Mouse (Mus musculus) B cell, adult 2 months (primary cell): ENCODE results near the gene Myl4.
"Not testable (repeated sequence)": the region's sequence is repeated elsewhere in the genome, so short reads cannot be mapped to it uniquely, and the experiment has no call there.

Experiments used
- DNase-seq, 2 experiments: peaks; one replicate each; pipeline ENCODE4 v3.0.0; 2022

Gene Myl4

GRCm38 (mm10) chr11:104550406-104550974 lies at the start of gene Myl4, which contains the start of gene Cdc27:
TSS of gene Myl4 (plus strand) at chr11:104550663.
TSS of gene Cdc27 (minus strand) at chr11:104550620.
- peak; percentile 99 for DNase-seq

DNA sequence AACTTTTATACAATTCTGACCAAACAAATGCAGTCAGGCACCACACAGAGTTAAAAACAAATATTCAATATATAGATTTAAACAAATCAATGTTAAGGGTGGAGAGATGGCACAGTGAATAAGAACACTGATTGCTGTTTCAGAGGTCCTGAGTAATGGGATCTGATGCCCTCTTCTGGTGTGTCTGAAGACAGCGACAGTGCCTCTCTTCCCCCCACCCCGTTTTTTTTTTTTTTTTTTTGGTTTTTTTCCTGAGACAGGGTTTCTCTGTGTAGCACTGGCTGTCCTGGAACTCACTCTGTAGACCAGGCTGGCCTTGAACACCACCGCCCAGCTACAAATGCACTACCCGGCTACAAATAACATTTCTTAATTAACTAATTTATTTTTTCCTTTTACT lies 42.0 kb upstream of the Myl4 start:
- no peak for DNase-seq

DNA sequence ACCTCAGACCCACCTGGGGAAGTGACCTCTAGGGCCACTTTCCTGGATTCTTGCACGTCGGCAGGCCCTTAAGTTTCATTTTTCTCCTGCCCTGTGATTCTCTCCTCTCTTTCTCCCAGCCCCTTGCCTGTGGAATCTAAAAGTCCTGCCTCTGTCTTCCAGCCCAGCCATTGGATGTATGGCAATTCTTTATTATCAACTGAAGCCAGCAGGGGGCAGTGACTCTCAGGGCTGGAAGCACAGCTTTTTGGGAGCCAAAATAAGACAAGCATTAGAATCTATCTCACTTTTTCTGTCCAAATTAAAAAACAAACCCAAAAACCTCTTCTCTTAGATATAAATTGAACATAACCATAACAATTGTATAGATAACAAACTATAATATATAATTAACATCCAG lies 39.9 kb upstream of the Myl4 start:
- DNase-seq = peak; percentile 46 to 47

DNA sequence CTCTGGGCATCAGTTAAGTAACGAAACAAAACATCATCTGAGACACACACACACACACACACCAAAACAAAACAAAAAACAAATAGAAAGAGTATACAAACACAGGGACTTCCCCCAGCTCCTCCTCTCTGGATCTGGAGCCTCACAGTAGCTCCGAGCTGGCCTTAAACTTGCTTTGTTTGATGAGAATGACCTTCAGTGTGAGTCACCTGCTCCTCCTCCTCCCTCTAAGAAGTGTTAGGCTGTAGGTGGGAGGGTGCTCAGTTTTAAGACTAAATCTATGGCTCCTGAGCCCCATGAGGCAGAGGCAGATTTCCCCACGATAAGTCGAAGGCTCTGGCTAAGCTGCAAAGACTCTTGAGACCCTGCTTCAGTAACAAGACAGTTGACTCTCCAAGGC lies 38.0 kb upstream of the Myl4 start:
- DNase-seq = no peak

GRCm38 (mm10) chr11:104525935-104526334 lies 24.5 kb upstream of the Myl4 start:
- no peak for DNase-seq

DNA sequence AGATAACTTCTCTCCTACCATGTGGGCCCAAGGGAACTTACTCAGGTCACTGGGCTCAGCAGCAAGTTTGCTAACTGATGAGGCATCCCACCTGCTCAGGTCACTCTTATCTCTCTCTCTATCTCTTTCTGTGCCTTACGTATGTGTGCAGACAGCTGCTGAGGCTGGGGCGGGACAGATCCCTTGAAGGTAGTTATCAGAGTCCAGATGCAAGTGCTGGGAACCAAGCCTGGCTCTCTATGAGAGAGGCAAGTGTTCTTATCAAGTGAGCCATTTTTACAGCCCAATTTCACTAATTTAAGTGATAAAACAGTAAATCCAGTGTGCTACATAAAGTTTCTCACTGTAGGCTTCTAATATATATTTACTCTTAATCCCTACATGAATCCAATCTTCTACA lies 13.6 kb upstream of the Myl4 start:
- DNase-seq = no peak

GRCm38 (mm10) chr11:104537945-104538555 lies 12.4 kb upstream of the Myl4 start:
- DNase-seq = no peak

- no peak for DNase-seq
Measured at GRCm38 (mm10) chr11:104539811-104540210, 10.7 kb upstream of the Myl4 start.

DNA sequence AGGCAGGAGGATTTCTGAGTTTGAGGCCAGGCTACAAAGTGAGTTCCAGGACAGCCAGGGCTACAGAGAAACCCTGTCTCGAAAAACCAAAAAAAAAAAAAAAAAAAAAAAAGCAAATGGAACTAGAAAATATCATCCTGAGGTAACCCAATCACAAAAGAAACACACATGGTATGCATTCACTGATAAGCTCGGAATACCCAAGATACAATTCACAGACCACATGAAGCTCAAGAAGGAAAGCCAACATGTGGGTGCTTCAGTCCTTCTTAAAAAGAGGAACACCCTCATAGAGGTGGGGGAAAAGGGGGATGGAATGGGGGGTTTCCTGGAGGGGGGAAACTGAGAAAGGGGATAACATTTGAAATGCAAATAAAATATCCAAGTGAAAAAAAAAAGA lies 7.1 kb upstream of the Myl4 start:
- DNase-seq = not testable (repeated sequence)

DNA sequence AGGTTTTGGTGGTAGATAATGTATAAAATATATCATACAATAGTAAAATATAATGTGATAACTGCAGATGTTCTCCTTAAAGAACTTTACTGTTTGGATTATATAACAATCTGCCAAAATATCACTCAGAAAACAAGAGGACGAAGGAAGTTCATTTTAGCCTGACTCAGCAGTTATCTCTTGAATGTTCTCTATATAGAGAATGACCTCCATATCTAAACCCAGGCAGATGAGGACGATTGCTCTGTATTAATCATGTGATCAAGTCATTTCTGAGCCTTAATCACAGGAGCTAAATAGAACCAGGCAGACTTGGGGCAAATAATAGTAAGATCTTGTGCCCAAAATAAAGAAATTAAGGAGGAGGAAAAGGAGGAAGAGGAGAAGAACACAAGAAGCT lies 6.0 kb upstream of the Myl4 start:
- DNase-seq = no peak

GRCm38 (mm10) chr11:104547502-104547901 lies 3.0 kb upstream of the Myl4 start:
- DNase-seq = no peak

GRCm38 (mm10) chr11:104549438-104550405 lies 741 bp upstream of the Myl4 start:
- peak; percentile 51 to 52 for DNase-seq

DNA sequence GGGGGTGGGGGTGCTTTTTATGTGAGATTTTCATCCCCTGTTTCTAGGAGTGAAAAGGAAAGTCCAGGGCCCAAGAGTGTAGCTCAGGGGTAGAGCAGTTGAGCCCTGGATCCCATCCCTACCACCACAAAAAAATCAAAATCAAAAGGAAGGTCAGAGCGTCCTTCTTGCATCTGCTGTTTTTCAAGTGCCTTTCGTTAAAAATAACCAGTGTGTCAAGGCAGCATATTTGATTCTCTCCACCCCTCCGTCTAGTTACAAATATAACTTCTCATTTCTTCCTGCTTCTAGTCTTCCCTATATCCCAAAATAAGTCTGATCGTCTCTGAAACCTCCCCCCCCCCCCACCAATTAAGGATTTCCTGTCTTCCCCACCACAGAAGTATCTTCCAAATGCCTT lies 7.6 kb downstream of the Myl4 start:
- no peak for DNase-seq

DNA sequence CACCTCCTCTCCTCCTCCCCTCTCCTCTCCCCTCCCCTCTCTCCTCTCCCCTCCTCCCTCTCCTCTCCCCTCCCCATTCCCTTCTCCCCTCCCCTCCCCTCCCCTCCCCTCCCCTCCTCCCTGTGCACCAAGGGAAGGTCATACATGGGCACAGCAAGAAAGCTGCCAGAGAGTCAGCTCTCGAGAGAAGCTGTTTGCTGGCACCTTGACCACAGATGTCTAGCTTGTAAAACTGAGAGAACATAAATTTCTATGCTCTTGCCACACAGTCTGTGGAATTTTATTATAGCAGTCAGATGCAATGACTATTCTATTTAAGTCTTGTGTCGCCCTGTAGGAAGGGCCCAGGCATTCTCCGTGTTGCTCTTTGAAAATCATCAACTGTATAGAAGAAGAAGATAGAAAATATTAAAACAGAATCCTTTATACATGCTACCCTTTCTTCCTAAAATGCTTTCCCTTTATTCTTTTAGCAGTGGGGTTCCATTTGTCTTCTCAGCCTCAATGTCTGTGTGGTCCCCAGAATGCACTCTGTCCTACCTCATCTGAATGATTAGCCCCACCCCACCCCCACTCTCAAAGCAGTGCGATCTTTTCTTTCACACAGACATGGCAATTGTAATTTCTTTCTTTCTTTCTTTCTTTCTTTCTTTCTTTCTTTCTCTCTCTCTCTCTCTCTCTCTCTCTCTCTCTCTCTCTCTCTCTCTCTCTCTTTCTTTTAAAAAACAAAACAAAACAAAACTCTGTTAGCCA lies 8.4 kb downstream of the Myl4 start:
- no peak for DNase-seq

GRCm38 (mm10) chr11:104560971-104561370 lies 10.5 kb downstream of the Myl4 start:
- DNase-seq = no peak

- no peak for DNase-seq
Measured at GRCm38 (mm10) chr11:104563496-104563895, 13.0 kb downstream of the Myl4 start.

DNA sequence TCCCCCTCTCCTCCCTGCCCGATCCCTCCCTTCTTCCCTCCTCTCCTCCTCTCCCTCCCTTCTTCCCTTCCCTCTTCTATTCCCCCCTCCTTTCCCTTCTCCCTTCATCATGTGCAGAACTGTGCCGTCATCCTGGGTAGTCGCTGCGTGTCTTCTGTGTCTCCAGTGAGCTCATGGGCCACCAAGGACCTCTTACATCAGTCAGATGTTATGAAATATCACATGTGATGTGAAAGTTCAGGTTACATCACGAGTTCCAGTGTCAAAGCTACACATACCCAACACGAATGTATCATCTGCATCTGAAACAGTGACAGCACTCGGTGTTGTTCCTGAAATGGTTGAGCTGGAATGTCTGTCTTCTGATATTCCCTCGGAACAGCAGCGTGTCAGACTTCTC lies 14.7 kb downstream of the Myl4 start:
- DNase-seq = no peak

DNA sequence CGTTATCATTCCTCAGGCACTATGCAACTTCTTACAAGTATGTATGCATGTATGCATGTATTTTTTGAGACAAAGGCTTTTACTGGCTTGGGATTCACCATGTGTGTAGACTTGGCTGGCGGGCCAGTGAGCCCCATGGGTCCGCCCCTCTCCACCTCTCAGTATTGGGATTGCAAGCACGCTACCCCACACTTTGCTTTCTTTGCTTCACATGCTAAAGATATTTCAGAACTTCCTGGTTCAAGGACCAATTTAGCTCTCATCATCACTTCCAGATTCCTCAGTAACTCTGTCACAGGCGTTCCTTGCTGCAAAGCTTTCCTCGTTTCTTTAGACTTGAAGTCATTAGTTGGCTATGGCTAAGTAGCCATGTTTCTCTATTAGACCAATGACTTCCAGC lies 15.6 kb downstream of the Myl4 start:
- DNase-seq = no peak

- no peak for DNase-seq
Measured at GRCm38 (mm10) chr11:104566796-104567195, 16.3 kb downstream of the Myl4 start.

DNA sequence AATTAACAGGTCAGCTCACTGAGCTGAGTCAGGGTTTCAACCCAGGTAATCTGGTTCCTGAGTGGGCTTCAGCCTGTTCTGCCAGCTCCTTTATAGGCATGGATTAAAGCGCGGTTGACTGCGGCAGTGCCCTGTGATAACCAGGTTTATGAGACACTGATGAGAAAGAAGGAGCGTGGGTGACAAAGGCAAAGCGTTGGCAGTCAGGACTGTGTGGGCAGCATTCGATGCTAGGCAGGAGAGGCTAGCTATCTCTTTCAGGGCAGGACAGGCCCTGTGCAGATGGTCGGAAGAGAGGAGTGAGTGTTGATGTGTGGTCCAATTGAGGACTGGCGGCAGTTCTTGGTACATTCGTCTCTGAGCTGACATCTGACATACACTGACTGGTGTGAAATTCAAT lies 17.3 kb downstream of the Myl4 start:
- DNase-seq = no peak

- DNase-seq = no peak
Measured at GRCm38 (mm10) chr11:104568326-104568725, 17.9 kb downstream of the Myl4 start.

DNA sequence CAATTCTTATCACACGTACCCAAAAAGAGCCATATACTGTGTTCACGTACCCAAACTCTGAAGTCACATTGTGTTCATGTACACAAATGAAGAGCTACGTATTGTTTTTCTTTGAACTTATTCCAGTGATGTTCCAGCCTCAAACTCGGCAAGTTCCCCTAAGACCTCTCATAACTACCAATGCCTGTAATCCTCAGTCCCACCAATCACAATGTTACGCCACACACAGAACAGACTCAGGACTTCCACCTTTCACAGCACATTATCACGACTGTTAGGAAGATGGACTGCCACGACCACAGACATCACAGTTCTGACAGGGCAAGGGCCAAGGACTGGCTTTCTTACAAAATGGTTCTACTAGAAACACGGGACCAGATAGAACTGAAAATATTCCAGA lies 20.1 kb downstream of the Myl4 start:
- not testable (repeated sequence) for DNase-seq

- DNase-seq = peak; percentile 20 to 37
Measured at GRCm38 (mm10) chr11:104571373-104571772, 20.9 kb downstream of the Myl4 start.
